Mouse (Mus musculus) cortical plate, adult 2 months (tissue): ENCODE data around the gene Prkaa2. TPM values are rescaled to one million over a fixed set of nuclear protein-coding genes. Genes with fewer than 3 reads are reported as not detected.

Source experiments
- H3K27ac ChIP-seq: fragments of 200-500 bp; 2 replicates; pipeline ENCODE4 v1.5.1; 2012; ENCODE audit warnings: low read length, control low read depth, inconsistent platforms; ENCODE audit not compliant: insufficient read depth
- H3K4me1 ChIP-seq: fragments of 200-500 bp; 2 replicates; pipeline ENCODE4 v1.6.1; 2011; ENCODE audit warnings: low read length; ENCODE audit not compliant: control insufficient read depth, insufficient read depth
- H3K4me3 ChIP-seq: fragments of 200-500 bp; 2 replicates; pipeline ENCODE4 v1.5.1; 2011; ENCODE audit warnings: mild to moderate bottlenecking, low read length, control low read depth; ENCODE audit not compliant: insufficient read depth
- CTCF ChIP-seq: fragments of 200-500 bp; IDR thresholded peaks from 2 replicates; pipeline ENCODE4 v1.5.1; 2011; ENCODE audit warnings: mild to moderate bottlenecking, control low read depth, low read length; ENCODE audit not compliant: insufficient read depth; ENCODE audit errors: extremely low read depth
- POLR2A ChIP-seq: fragments of 200-500 bp; IDR thresholded peaks from 2 replicates; pipeline ENCODE4 v1.6.1; 2011; ENCODE audit warnings: mild to moderate bottlenecking, low read length, control low read depth; ENCODE audit not compliant: insufficient read depth; ENCODE audit errors: extremely low read depth
- polyA plus RNA-seq: library from polyadenylated mRNA; depleted of rRNA; stranded (reverse); fragments of >200 nt; gene quantifications from 2 replicates; pipeline ENCODE4 v1.2.3, GENCODE M21; 2012

The Prkaa2 gene
- polyA plus RNA-seq, 1 experiment: 14.2 TPM

- TF ChIP-seq POLR2A: peak; percentile 57; the same call in 1 of the 2 replicates
- TF ChIP-seq CTCF: no peak
- peak overlapping the region; percentile 85 for H3K4me3 ChIP-seq
- H3K27ac ChIP-seq: peak overlapping the region; percentile 81
- peaks cover 5% of the 10 kb centered on the region; the same call in 1 of the 2 replicates for H3K4me1 ChIP-seq
Measured at GRCm38 (mm10) chr4:105109990-105110683, 447 bp upstream of the Prkaa2 start.

DNA sequence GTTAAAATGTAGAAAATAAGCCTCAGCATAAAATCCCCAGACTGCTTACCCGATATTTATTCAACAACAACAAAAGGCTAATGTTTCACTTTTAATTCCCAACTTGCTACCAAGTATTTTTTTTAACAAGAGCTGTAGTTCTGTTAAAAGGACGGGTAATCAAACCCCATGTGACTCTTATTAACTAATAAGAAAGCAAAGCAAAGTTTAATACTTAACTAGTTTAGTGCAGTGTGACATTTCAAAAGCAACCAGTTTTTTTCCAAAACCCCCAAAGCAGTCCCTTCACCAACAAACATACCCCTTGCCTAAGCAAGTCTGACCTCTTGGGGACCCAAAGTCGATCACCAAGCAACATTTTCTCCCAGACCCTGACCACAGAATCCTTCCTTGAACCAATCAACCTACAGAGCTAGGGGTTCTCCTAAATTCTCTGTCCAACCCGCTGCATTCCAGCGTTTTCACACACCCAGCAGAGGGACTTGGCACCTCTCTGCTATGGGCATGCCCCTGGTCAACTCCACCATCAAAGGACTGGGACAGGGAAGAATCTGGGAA is 970 bp downstream of the Prkaa2 start:
- Histone ChIP-seq H3K4me1 (peaks cover 5% of the 10 kb centered on the region; the same call in 1 of the 2 replicates), H3K27ac (peak overlapping the region; percentile 43), H3K4me3 (peak overlapping the region; percentile 85)
- TF ChIP-seq CTCF (no peak), POLR2A (no peak)

DNA sequence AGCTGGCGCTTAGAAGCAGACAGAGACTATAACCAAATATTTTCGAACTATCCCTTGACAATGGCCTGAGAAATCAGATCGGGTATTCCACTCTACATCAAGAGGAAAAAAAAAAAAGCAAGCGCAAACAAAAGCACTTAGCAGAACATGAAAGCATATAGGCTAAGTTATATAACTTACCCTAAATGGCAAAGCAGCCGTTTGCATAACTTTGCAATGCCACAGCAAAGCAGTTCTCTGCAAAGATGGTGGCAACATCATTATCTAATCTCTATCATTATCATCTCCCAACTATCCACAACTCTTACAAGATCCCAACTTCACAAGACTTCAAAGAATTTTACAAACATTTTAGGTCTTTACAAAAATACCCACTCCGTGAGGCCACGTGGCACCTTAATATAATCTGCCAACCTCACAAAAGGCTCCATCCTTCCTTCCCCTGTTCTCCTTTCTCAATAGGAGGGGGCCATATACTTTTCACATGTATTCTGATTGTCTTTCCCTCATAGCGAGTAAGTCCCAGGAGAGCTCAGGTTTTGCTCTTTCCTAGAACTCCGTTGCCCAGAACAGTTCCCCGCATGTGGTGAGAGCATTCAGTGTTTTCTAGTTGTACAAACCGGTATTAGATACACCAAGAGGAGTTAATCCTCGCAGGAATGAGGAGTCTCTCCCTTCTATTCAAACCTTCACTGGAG is 1.6 kb downstream of the Prkaa2 start:
- Histone ChIP-seq H3K4me1 (peaks cover 5% of the 10 kb centered on the region; the same call in 1 of the 2 replicates), H3K27ac (peak overlapping the region; percentile 74), H3K4me3 (peak overlapping the region; percentile 85)
- TF ChIP-seq CTCF: no peak
- TF ChIP-seq POLR2A: no peak

DNA sequence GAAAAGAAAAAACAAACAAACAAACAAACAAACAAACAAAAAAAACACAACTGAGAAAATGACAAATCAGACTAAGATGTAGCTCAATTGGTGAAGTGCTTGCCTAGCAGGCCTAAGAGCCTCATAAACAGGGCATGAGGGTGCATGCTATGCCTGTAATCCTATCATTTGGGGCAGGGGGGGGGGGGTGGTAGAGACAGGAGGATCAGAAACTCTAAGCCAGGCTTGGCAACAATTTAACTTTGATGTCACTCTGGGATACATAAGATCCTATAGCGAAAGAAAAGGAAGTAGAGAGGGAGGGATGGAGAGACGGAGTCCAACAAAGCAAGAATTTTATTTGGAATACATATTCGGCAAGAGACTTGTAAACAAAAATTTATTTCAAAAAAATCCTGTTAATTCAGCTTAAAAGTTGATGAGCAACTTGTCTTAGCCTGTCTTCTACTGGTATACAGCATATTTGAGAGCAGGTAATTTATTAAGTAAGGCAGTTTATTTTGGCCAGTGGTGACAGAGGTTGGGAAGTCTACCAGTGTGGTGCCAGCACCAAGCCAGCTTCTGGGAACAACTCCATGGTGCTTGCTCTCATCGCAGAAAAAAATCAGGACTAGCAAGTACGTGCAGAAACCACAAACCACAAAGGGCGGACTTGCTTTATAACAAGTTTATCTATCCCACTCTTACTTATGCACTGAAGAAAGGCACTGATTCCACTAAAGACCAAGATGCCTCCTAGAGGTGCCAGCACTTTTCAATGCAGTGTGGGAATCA is 5.4 kb downstream of the Prkaa2 start:
- H3K4me3 ChIP-seq: no peak overlapping the region
- no peak overlapping the region for H3K27ac ChIP-seq
- peaks cover 4% of the 10 kb centered on the region; the same call in 1 of the 2 replicates for H3K4me1 ChIP-seq
- TF ChIP-seq CTCF (no peak), POLR2A (no peak)

GRCm38 (mm10) chr4:105101337-105101688 is 8.4 kb downstream of the Prkaa2 start:
- Histone ChIP-seq H3K4me3 (no peak overlapping the region), H3K27ac (no peak overlapping the region), H3K4me1 (peaks cover 5% of the 10 kb centered on the region)
- TF ChIP-seq POLR2A (no peak), CTCF (no peak)

DNA sequence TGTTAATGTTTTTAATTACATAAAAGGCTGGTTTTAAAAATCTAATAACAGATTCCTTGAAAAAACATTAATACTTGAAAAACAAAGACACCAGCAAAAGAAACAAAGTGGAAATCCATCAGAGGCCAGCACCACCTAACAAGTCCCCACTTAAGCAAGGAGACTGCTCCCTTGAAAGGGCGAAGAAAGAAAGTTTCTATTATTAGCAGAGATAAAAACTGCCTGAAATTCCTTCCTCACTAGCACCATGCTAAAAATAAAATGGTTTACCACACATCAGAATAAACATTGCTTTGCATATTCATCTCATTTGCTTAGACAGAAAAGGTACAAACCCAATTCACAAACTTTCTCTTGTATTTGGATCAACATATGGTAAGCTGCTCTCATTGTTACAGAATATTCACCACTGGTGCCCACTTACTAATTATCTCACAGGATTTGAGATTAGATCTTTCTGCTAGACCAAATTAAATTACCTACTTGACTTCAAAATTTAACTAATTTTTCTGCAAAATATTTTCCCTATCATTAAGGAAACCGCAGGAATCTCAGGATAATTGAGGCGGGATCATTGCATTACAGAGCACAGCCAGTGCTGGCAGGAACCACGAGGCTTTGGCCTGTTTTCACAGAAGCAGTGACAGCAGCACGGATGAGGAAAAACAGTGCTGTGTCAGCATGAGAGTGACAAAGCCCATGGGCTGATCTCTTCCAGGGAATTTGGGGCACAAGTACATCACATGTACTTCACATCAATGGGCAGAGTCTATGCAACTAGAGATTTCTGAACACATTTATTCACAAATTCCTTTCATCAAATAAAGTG is 9.0 kb downstream of the Prkaa2 start:
- no peak overlapping the region for H3K27ac ChIP-seq
- H3K4me1 ChIP-seq: peaks cover 5% of the 10 kb centered on the region
- H3K4me3 ChIP-seq: no peak overlapping the region
- no peak for TF ChIP-seq POLR2A

GRCm38 (mm10) chr4:105098660-105099059 is 11.0 kb downstream of the Prkaa2 start:
- Histone ChIP-seq H3K4me3 (no peak overlapping the region), H3K4me1 (peaks cover 7% of the 10 kb centered on the region), H3K27ac (0 out of 2 replicates have a peak overlapping the region, but pooled peaks have one; percentile 40)
- TF ChIP-seq POLR2A (no peak), CTCF (no peak)

- H3K27ac ChIP-seq: 0 out of 2 replicates have a peak overlapping the region, but pooled peaks have one; percentile 40
- no peak overlapping the region for H3K4me3 ChIP-seq
- TF ChIP-seq CTCF: no peak
- TF ChIP-seq POLR2A: no peak
- peaks cover 7% of the 10 kb centered on the region for H3K4me1 ChIP-seq
Measured at GRCm38 (mm10) chr4:105098158-105098557, 11.5 kb downstream of the Prkaa2 start.

DNA sequence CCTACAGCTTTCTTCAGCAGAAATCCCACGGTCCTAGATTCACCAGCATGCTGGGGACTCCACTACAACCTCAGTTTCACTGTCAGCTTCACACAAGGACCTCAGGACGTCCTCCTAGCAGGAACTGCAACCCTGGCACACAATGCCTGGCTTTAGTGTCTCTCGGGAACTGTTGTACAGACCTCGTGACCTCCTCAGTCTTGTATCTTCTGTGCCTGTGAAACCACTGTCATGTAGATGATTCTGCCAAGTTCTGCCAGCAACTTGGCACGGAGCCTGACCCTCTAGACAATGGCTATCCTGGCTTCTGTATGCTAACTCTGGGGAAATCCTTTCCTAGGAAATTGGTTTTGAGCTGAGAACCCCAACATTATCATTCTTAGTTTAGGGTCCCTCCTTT is 14.4 kb downstream of the Prkaa2 start:
- no peak overlapping the region for H3K27ac ChIP-seq
- no peak for TF ChIP-seq CTCF
- TF ChIP-seq POLR2A: no peak
- H3K4me3 ChIP-seq: no peak overlapping the region
- peaks cover 6% of the 10 kb centered on the region for H3K4me1 ChIP-seq
